Mouse (Mus musculus): ENCODE data around the gene Phactr1.

The Phactr1 gene

GRCm38 (mm10) chr13:42867026-42867425, 186.6 kb downstream of the Phactr1 start:
- DNase-seq (ENCODE audit: low read depth, low spot score): no peak

- no peak for DNase-seq (ENCODE audit: low read depth, low spot score)
These were observed 191.7 kb downstream of the Phactr1 start for GRCm38 (mm10) chr13:42872125-42872524.

- DNase-seq (ENCODE audit: low read depth, low spot score): no peak
These were observed 197.9 kb downstream of the Phactr1 start for GRCm38 (mm10) chr13:42878346-42878745.

DNA sequence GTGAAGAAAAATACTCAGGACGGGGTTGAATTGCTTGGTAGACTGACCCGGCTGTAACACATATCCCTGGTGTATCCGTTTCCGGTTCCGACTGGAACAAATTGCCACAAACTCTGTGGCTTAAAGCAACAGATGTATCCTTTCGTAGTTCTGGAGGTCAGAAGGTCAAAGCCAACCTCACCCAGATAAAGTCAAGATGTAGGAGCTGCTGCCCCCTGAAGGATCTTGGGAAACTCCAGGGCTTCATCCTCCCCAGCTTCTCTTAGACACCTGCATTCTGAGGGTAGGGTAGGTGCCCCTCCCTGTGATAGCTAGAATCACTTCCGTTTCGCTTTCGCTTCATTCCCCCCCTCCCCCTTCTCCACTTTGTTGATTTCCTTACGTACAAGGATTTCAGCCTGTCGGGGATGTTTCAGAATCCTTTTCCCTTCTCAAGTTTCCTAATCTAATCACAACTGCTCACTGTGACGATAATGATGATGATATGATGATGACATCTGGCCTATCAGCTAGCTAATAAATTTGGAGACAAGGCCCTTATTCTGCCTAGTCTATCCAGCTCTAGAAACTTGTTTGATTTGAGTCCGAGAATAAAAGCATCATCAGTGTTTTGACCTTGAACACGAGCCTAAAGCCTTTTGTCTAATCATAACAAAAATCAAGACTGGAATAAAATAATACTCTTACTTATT, 203.8 kb downstream of the Phactr1 start:
- no peak for DNase-seq (ENCODE audit: low read depth, low spot score)

GRCm38 (mm10) chr13:42884725-42885115, 204.3 kb downstream of the Phactr1 start:
- DNase-seq (ENCODE audit: low read depth, low spot score): no peak

DNA sequence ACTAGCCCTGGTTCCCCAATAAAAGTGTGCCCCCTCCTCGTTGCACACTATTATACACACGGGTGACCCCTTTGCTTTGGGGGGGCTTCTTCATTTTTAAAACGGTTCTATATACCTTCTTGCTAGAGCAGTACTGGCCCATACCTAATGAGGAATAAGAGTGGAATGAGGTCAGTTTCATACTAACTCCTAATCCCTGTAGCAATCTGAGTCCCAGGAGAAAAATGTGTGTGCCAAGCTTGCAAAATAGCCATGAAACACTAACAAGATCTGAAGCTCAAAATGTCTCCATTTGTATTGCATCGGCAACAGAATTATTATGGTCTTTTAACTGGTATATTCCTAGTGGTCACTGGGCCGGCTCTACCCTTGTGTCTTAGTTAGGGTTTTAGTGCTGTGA, 207.3 kb downstream of the Phactr1 start:
- no peak for DNase-seq (ENCODE audit: low read depth, low spot score)

DNA sequence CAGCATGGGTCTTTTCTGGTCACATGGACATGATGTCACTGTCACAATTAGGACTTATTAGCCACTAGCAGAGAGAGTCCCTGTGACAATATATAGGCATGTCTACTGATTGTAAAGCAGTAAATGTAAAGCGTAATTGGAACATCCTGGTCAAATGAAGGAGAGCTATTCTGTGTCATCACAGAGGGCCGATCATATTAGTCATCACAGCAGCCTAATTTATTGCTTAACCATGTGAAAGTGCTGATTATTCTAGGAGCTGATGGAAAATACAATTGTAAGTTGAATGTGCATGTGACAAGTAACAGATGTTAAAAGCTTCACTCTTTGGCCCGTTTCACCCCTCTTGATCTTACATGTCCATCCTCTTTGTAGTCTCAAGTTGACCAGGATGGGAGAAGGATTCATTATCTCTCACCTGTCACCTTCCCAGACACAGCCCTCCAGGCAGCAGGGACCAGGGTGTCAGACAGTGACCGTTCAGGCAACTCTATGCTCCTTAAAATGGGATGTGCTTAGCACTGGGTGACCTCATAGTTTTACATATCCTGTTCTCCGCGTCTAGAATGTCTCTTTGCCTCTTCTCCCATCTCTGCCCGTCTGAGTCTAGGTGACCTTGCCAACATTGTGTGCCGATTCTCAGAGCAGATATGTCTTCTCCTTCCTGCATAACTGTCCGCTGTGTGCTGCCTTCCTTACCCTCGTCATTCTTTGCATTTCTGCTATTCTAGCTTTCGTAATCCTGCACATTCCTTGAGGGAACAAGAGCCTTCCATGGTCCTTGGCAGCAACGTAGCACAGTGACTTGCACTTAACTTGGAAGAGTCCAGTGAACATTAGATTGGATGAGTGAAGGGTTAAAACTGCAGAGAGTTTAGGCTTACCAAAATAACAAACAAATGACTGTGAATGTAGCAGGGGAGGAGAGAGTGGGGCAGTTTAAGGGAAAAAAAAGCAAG, 209.4 kb downstream of the Phactr1 start:
- no peak for DNase-seq (ENCODE audit: low read depth, low spot score)

GRCm38 (mm10) chr13:42890651-42891050, 210.2 kb downstream of the Phactr1 start:
- DNase-seq (ENCODE audit: low read depth, low spot score): no peak

DNA sequence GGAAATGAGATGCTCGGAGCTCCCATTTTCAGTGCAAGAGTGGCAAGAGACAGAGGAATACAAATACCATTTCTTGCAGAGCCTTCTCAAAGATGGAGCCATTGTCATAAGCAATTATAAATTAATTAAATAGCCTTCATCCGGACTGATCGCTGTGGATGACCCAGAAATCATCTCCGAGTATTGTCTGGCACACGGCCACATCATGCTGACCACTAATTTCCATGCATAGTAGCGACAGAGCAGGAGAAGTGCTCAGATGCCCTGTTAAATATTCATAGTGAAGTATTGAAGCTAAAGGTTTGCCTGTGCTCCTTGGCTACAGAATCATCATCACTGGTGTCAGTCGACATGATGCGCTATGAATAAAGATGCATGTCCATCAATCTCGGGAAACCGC, 213.6 kb downstream of the Phactr1 start:
- DNase-seq (ENCODE audit: low read depth, low spot score): no peak

DNA sequence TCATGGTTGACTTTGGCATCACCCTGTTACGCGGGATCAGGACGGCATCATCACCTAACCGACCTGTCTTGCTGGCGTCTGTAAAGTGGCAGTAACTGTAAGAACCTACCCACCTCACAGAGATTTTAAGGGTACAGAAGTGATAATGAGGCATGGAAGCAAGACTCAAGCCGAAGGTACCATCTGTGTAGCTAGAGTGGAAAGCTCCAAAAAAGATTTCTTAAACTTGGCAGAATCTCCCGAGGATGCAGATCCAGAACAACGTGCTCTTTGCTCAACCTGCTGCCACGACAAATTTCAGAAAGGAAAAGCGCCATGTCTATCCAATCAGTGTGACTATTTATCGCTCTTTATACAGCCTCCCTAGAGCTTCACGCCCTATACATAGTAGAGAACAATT, 214.2 kb downstream of the Phactr1 start:
- DNase-seq (ENCODE audit: low read depth, low spot score): no peak

GRCm38 (mm10) chr13:42895980-42896379, 215.6 kb downstream of the Phactr1 start:
- no peak for DNase-seq (ENCODE audit: low read depth, low spot score)

- DNase-seq (ENCODE audit: low read depth, low spot score): no peak
These were observed 219.2 kb downstream of the Phactr1 start for GRCm38 (mm10) chr13:42899611-42900010.

DNA sequence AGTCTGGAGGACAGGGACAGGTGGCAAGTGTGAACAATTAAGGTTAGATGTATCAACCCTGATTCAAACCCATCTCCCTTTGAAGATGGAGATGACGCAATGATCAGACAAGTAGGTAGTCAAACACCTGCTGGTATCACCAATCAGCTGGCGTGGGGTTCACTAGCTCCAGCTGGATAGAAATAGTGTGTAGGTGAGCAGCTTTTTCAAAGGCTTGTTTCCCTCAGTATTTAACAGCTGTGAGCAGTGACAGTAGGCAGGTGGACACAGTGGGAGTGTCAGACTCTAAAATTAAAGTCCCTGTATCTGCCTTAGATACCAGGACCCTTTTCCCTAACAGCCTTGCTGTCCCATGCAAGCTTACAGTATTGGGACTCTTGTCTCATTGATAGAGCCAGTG, 221.4 kb downstream of the Phactr1 start:
- DNase-seq (ENCODE audit: low read depth, low spot score): no peak

DNA sequence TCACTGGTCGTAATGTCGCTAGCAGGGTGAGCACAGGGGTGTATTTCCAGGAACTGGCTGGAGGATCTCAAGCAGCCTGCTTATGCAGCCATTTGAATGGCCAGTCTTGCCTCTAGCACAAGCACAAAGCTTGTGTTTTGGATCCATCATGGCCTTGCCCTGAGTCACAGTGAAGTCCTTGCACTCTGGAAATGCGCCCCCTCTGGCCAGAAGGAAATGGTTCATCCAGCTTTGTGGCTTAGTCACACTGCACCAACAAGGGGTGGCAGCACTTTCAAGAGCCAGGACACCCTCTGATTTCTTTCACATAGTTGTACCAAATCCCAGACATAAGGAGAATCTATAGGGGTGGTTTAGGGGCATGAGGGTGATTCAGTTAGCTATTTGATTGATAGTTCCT, 222.4 kb downstream of the Phactr1 start:
- no peak for DNase-seq (ENCODE audit: low read depth, low spot score)

DNA sequence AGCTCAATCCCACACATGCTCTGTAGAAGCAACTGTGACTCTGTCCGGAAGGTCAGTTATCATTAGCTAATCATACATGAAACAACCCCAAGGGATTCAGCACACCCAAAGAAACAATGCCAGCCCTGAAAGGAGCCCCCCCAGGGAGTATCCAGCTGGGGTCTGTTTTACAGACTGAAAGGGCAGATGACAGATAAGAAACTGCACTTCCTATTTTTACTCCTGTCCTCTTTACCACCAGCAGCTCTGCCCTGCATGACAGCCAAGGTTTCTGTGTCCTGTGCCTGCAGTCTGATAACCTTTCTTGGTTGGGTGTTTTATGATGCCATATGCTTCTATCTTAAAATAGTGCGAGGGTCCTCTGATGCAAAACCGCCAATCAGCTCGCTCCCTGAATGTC, 225.4 kb downstream of the Phactr1 start:
- no peak for DNase-seq (ENCODE audit: low read depth, low spot score)

- DNase-seq (ENCODE audit: low read depth, low spot score): no peak
These were observed 226.6 kb downstream of the Phactr1 start for GRCm38 (mm10) chr13:42906990-42907389.

GRCm38 (mm10) chr13:42915081-42915480, 234.7 kb downstream of the Phactr1 start:
- DNase-seq (ENCODE audit: low read depth, low spot score): no peak

DNA sequence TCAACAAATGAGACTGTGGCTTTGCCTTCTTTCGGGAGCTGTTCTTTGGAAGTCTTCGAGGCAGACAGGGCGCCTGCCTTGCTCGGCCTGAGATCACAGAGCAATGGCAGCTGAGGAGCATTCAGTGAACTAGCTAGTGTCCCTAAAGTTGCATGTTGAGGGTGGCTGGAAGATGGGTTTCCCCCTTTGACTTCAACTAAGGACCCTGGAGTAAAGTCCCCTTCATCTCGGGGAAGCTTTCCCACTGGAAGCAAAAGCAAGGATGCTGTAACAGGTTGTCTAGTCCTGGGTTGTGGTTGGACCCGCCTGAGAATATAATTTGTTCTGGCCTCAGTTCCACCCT, 235.4 kb downstream of the Phactr1 start:
- no peak for DNase-seq (ENCODE audit: low read depth, low spot score)

DNA sequence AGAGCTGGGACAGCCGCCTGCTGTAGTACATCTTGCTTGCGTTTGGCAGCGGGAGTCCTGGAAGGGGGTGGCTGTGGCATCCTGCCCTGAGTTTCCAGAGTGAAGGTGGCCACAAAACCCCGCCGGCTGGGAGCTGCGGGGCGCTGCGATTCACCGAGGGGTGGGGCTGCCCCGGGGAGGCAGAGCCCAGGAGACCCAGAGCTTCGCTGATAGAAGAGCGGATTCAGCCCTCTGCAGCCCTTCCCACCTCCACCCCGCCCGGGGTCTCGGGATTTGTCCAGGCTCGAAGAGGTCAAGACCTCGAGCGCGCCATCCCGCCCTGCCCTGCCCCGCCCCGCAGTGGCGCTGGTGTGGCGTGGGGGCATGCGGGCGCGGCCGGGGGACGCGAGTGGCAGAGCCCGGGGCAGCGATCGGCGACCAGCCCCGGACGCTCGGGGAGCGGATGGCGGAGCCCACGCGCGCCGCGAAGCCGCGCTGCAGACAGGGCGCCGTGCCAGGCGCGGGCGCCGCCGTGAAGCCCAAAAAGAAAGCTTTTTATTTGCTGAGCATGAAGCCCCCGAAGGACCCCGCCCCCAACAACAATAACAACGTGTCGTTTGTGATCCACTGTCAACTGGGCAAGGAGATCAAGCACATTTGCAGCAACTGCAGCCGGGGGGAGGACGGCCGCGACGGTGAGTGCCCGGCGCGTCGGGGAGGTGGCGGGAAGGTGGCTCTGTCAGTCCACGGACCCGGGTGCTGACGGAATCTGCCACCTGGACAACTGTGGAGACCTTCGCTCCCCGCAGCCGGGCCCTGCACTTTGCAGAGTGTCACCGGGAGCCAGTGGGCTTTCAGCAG, 236.0 kb downstream of the Phactr1 start:
- DNase-seq (ENCODE audit: low read depth, low spot score): no peak

DNA sequence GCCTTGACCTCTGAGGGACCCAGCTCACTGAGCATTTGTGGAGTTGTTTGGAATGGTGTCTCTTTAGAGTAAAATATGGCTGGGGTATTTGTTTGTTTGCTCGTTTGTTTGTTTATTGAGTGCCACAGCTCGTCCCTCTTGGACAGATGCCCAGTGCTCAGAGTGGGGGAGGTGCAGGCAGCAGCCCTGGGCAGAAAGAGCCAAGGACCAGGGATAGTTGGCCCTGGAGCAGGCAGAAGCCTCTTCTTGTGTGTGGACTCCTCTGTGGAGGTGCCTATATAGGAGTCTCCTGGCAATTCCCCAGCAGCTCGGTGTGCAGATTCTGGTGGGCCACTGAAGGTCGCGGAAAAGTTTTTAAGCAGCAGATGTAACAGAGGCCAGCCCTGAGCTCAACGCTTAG, 236.8 kb downstream of the Phactr1 start:
- no peak for DNase-seq (ENCODE audit: low read depth, low spot score)

GRCm38 (mm10) chr13:42920062-42920461, 239.6 kb downstream of the Phactr1 start:
- DNase-seq (ENCODE audit: low read depth, low spot score): no peak

Measured in skeletal muscle tissue, adult 2 months (tissue).